Mouse (Mus musculus) left cerebral cortex, postnatal 25 days (tissue): ENCODE measurements around the gene Vmn1r135. TPM values are rescaled to one million over a fixed set of nuclear protein-coding genes. Genes with fewer than 3 reads are reported as not detected.
"Not testable (repeated sequence)": the region's sequence is repeated elsewhere in the genome, so short reads cannot be mapped to it uniquely, and the experiment has no call there.

ENCODE experiments used
- DNase-seq, 2 experiments: peaks; one replicate each; pipeline ENCODE4 v3.0.0; 2022; ENCODE audit warnings: low spot score in 2 of 2, mixed read lengths in 1 of 2
- intact Hi-C: fragments of 180-260 bp; cut with DNase I; formaldehyde crosslinking; loops from one replicate; pipeline ENCODE4 v1.15.1; 2025
- total RNA-seq, 2 experiments: library from RNA; stranded (reverse); gene quantifications; 2 replicates each; pipeline ENCODE4 v1.2.3; 2021

Gene Vmn1r135
- total RNA-seq = not detected

GRCm38 (mm10) chr7:21832051-21832450, at the start of gene Vmn1r135:
Vmn1r135 (plus strand) TSS chr7:21832351.
- DNase-seq, intact Hi-C loops: not testable (repeated sequence)

GRCm38 (mm10) chr7:21796628-21797027, 35.5 kb upstream of the Vmn1r135 start, which contains the start of gene Gm4177:
Gm4177 (minus strand) TSS chr7:21796728.
- DNase-seq, intact Hi-C loops: not testable (repeated sequence)

GRCm38 (mm10) chr7:21844167-21844566, 12.0 kb downstream of the Vmn1r135 start, which contains the start of gene Gm5725:
Gm5725 (minus strand) TSS chr7:21844267.
- DNase-seq, intact Hi-C loops: not testable (repeated sequence)

Other genes with a start within 250 kb of the Vmn1r135 start
- not detected for gene Vmn1r132, start 218.3 kb upstream of the Vmn1r135 start, total RNA-seq
- gene Gm4175, start 70.9 kb upstream of the Vmn1r135 start, total RNA-seq = not detected
- gene Gm4177, start 35.6 kb upstream of the Vmn1r135 start, total RNA-seq = not detected
- not detected for gene Gm5725, start 11.9 kb downstream of the Vmn1r135 start, total RNA-seq
- not detected for gene Gm5891, start 88.9 kb downstream of the Vmn1r135 start, total RNA-seq
- gene Vmn1r137, start 162.2 kb downstream of the Vmn1r135 start, total RNA-seq = not detected
- gene Vmn1r138, start 196.5 kb downstream of the Vmn1r135 start, total RNA-seq = not detected
- gene Gm6176, start 224.0 kb downstream of the Vmn1r135 start, total RNA-seq = not detected
- not detected for gene Vmn1r139, start 236.7 kb downstream of the Vmn1r135 start, total RNA-seq